Mouse (Mus musculus): Measurements from ENCODE around the gene Olfr171. TPM values are rescaled to one million over a fixed set of nuclear protein-coding genes. Genes with fewer than 3 reads are reported as not detected.
"Not testable (repeated sequence)": the region's sequence is repeated elsewhere in the genome, so short reads cannot be mapped to it uniquely, and the experiment has no call there.

Gene Olfr171
- not detected in 2 replicates for polyA plus RNA-seq (2014; fragmentation: Nextera tagmentation; extraction: Ambion mirVana)

GRCm38 (mm10) chr16:19629816-19630215 is at the start of gene Olfr171:
Gene Olfr171 (minus strand): TSS chr16:19629916.
- H3K4me1 ChIP-seq (ENCODE audit: control insufficient read depth, insufficient read depth, low read length), result no peaks in the 10 kb centered on the region
- H3K4me2 ChIP-seq (replicated peaks; ENCODE audit: low read depth, low read length), result no peak within 1 kb of the TSS
- H3K9me3 ChIP-seq (ENCODE audit: control insufficient read depth, low read length), result no peaks in the 10 kb centered on the region
- no peak for ATAC-seq (ENCODE audit: low FRiP score, low TSS enrichment)
- WGBS, result 90% methylated on average over 1 of the region's 1 CpGs
- H3K27ac ChIP-seq (ENCODE audit: low read depth, low read length), result no peak within 1 kb of the TSS
- H3K27me3 ChIP-seq (ENCODE audit: control insufficient read depth, insufficient read depth, low read length), result no peaks in the 10 kb centered on the region
- no peak within 1 kb of the TSS for H3K4me3 ChIP-seq (ENCODE audit: low read length)
- H3K9ac ChIP-seq (ENCODE audit: low read depth, low read length), result no peak within 1 kb of the TSS
- no peaks in the 10 kb centered on the region for H3K36me3 ChIP-seq (ENCODE audit: control insufficient read depth, insufficient read depth, low read length)

- Histone ChIP-seq H3K9me3 (ENCODE audit: control insufficient read depth, low read length) (no peaks in the 10 kb centered on the region), H3K27me3 (ENCODE audit: control insufficient read depth, insufficient read depth, low read length) (no peaks in the 10 kb centered on the region), H3K9ac (ENCODE audit: low read depth, low read length) (no peak overlapping the region), H3K4me1 (ENCODE audit: control insufficient read depth, insufficient read depth, low read length) (no peaks in the 10 kb centered on the region), H3K4me3 (ENCODE audit: low read length) (no peak overlapping the region), H3K4me2 (replicated peaks; ENCODE audit: low read depth, low read length) (no peak overlapping the region), H3K27ac (ENCODE audit: low read depth, low read length) (no peak overlapping the region), H3K36me3 (ENCODE audit: control insufficient read depth, insufficient read depth, low read length) (no peaks in the 10 kb centered on the region)
- WGBS, result 87% methylated on average over 2 of the region's 2 CpGs
- ATAC-seq (ENCODE audit: low FRiP score, low TSS enrichment), result no peak
These were observed 41.1 kb upstream of the Olfr171 start for GRCm38 (mm10) chr16:19670768-19671357.

GRCm38 (mm10) chr16:19666312-19666711 is 36.6 kb upstream of the Olfr171 start:
- ATAC-seq (ENCODE audit: low FRiP score, low TSS enrichment), result no peak
- WGBS, result 60% methylated on average over 1 of the region's 1 CpGs
- Histone ChIP-seq H3K9me3 (ENCODE audit: control insufficient read depth, low read length) (no peaks in the 10 kb centered on the region), H3K27ac (ENCODE audit: low read depth, low read length) (no peak overlapping the region), H3K4me3 (ENCODE audit: low read length) (no peak overlapping the region), H3K4me2 (replicated peaks; ENCODE audit: low read depth, low read length) (no peak overlapping the region), H3K27me3 (ENCODE audit: control insufficient read depth, insufficient read depth, low read length) (no peaks in the 10 kb centered on the region), H3K36me3 (ENCODE audit: control insufficient read depth, insufficient read depth, low read length) (no peaks in the 10 kb centered on the region), H3K9ac (ENCODE audit: low read depth, low read length) (no peak overlapping the region), H3K4me1 (ENCODE audit: control insufficient read depth, insufficient read depth, low read length) (no peaks in the 10 kb centered on the region)

- ATAC-seq (ENCODE audit: low FRiP score, low TSS enrichment); H3K4me3 ChIP-seq (ENCODE audit: low read length); H3K36me3 ChIP-seq (ENCODE audit: control insufficient read depth, insufficient read depth, low read length); H3K9me3 ChIP-seq (ENCODE audit: control insufficient read depth, low read length); H3K9ac ChIP-seq (ENCODE audit: low read depth, low read length); H3K4me1 ChIP-seq (ENCODE audit: control insufficient read depth, insufficient read depth, low read length); H3K4me2 ChIP-seq (replicated peaks; ENCODE audit: low read depth, low read length); H3K27ac ChIP-seq (ENCODE audit: low read depth, low read length); H3K27me3 ChIP-seq (ENCODE audit: control insufficient read depth, insufficient read depth, low read length): not testable (repeated sequence)
- 94% methylated on average over 2 of the region's 2 CpGs for WGBS
These were observed 17.9 kb downstream of the Olfr171 start, which contains the start of gene Olfr170 for GRCm38 (mm10) chr16:19611782-19612181. Gene Olfr170 (minus strand): TSS chr16:19611882.

GRCm38 (mm10) chr16:19603166-19603565 is 26.6 kb downstream of the Olfr171 start:
- Histone ChIP-seq H3K4me3 (ENCODE audit: low read length) (no peak overlapping the region), H3K27ac (ENCODE audit: low read depth, low read length) (no peak overlapping the region), H3K36me3 (ENCODE audit: control insufficient read depth, insufficient read depth, low read length) (no peaks in the 10 kb centered on the region), H3K4me1 (ENCODE audit: control insufficient read depth, insufficient read depth, low read length) (no peaks in the 10 kb centered on the region), H3K9ac (ENCODE audit: low read depth, low read length) (no peak overlapping the region), H3K9me3 (ENCODE audit: control insufficient read depth, low read length) (no peaks in the 10 kb centered on the region), H3K4me2 (replicated peaks; ENCODE audit: low read depth, low read length) (no peak overlapping the region), H3K27me3 (ENCODE audit: control insufficient read depth, insufficient read depth, low read length) (no peaks in the 10 kb centered on the region)
- 65% methylated on average over 2 of the region's 2 CpGs for WGBS
- ATAC-seq (ENCODE audit: low FRiP score, low TSS enrichment), result no peak

Other genes starting within 250 kb of the Olfr171 start
- not detected in 2 replicates for gene Olfr165, start 206.8 kb downstream of the Olfr171 start, polyA plus RNA-seq (2014; fragmentation: Nextera tagmentation; extraction: Ambion mirVana)
- not detected in 2 replicates for gene Olfr166, start 146.2 kb downstream of the Olfr171 start, polyA plus RNA-seq (2014; fragmentation: Nextera tagmentation; extraction: Ambion mirVana)
- not detected in 2 replicates for gene Olfr167, start 107.7 kb downstream of the Olfr171 start, polyA plus RNA-seq (2014; fragmentation: Nextera tagmentation; extraction: Ambion mirVana)
- not detected in 2 replicates for gene Olfr168, start 94.4 kb downstream of the Olfr171 start, polyA plus RNA-seq (2014; fragmentation: Nextera tagmentation; extraction: Ambion mirVana)
- not detected in 2 replicates for gene Olfr169, start 58.1 kb downstream of the Olfr171 start, polyA plus RNA-seq (2014; fragmentation: Nextera tagmentation; extraction: Ambion mirVana)
- gene Olfr170, start 18.0 kb downstream of the Olfr171 start, polyA plus RNA-seq (2014; fragmentation: Nextera tagmentation; extraction: Ambion mirVana), result not detected in 2 replicates
- gene Lamp3, start 76.5 kb upstream of the Olfr171 start, polyA plus RNA-seq (2014; fragmentation: Nextera tagmentation; extraction: Ambion mirVana), result 0.06 TPM in 1 of 2 replicates, not detected in the other
- 15.5 and 21.9 TPM in 2 replicates for gene B3gnt5, start 130.3 kb upstream of the Olfr171 start, polyA plus RNA-seq (2014; fragmentation: Nextera tagmentation; extraction: Ambion mirVana)